Mouse (Mus musculus) midbrain, embryonic 11.5 days (tissue): Measurements from ENCODE around the gene Tenm4. TPM values are rescaled to one million over a fixed set of nuclear protein-coding genes. Genes with fewer than 3 reads are reported as not detected.

ENCODE experiments used
- ATAC-seq: fragments of 200-750 bp; cut with Nextera tagmentation; 2 replicates; pipeline ENCODE4 v1.8.0; 2017; ENCODE audit warnings: moderate TSS enrichment, moderate library complexity; ENCODE audit not compliant: low FRiP score
- DNase-seq: peaks from one replicate; pipeline ENCODE4 v3.0.0; 2015; ENCODE audit warnings: low spot score; ENCODE audit errors: missing footprints
- H3K27ac ChIP-seq: fragments of 300-500 bp; sonication (generic); 2 replicates; pipeline ENCODE4 v1.5.1; 2014; ENCODE audit warnings: low read depth, low read length
- H3K27me3 ChIP-seq: fragments of 300-500 bp; sonication (generic); 2 replicates; pipeline ENCODE4 v1.6.1; 2014; ENCODE audit warnings: mild to moderate bottlenecking, low read length, moderate library complexity, mixed read lengths; ENCODE audit not compliant: control insufficient read depth, insufficient read depth
- H3K36me3 ChIP-seq: fragments of 300-500 bp; sonication (generic); 2 replicates; pipeline ENCODE4 v1.6.1; 2014; ENCODE audit warnings: mild to moderate bottlenecking, low read length, moderate library complexity, mixed read lengths; ENCODE audit not compliant: control insufficient read depth, insufficient read depth
- H3K4me1 ChIP-seq: fragments of 300-500 bp; sonication (generic); 2 replicates; pipeline ENCODE4 v1.6.1; 2014; ENCODE audit warnings: low read length; ENCODE audit not compliant: control insufficient read depth, insufficient read depth
- H3K4me2 ChIP-seq: fragments of 300-500 bp; sonication (generic); 2 replicates; pipeline ENCODE4 v1.6.1; 2014; ENCODE audit warnings: mild to moderate bottlenecking, moderate library complexity
- H3K4me3 ChIP-seq: fragments of 300-500 bp; sonication (generic); 2 replicates; pipeline ENCODE4 v1.5.1; 2014; ENCODE audit warnings: low read depth, low read length
- H3K9ac ChIP-seq: fragments of 300-500 bp; sonication (generic); 2 replicates; pipeline ENCODE4 v1.6.1; 2014; ENCODE audit warnings: low read length
- H3K9me3 ChIP-seq: fragments of 300-500 bp; sonication (generic); 2 replicates; pipeline ENCODE4 v1.6.1; 2016; ENCODE audit warnings: low read length; ENCODE audit not compliant: control insufficient read depth
- WGBS: fragments of 180-500 bp; shearing (Covaris S2); extraction: QIAGEN DNeasy Blood & Tissue Kit; methylation state at CpG from one replicate; pipeline ENCODE4 v1.1.7; 2014; 5-methylcytosine and 5-hydroxymethylcytosine counted together
- polyA plus RNA-seq: library from polyadenylated mRNA; unstranded; fragments of >200 nt; fragmentation: Nextera tagmentation; extraction: Ambion mirVana; gene quantifications from 2 replicates; pipeline ENCODE4 v1.2.1, GENCODE M21; 2014

Gene Tenm4
- polyA plus RNA-seq, 1 experiment from 2014 or later = 24.8 TPM

DNA sequence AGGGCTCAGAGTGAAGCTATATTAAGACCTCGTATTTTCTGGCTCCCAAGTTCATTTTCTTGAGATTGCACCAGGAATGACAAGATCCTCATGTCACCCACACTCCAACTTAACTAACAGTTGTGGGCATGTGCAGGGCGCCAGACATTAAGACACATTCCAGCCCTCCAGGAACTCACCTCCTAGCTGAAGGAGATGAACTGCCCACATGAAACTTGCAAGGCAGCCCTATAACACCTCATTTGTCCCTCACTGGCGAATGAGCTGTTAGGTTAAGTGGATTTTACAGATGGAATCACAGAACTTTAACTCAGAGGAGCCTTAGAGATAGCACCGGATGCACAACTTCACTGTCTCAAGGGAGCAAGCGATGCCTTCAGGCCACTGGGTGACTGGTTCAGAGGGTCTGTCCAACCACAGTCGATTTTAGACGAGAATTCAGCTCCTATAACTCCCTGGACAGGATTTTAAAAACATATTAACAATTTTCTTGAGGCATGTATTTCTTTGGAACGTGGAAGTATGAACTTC is 495.4 kb downstream of the Tenm4 start:
- H3K27me3 ChIP-seq = peaks cover 9% of the 10 kb centered on the region; the same call in 1 of the 2 replicates
- H3K27ac ChIP-seq = no peak overlapping the region
- no peak for ATAC-seq
- 84% methylated on average over 8 of the region's 8 CpGs for WGBS
- peaks cover 37% of the 10 kb centered on the region for H3K4me1 ChIP-seq
- no peaks in the 10 kb centered on the region for H3K36me3 ChIP-seq
- H3K9me3 ChIP-seq = no peaks in the 10 kb centered on the region
- DNase-seq = no peak
- H3K4me2 ChIP-seq = no peak overlapping the region
- no peak overlapping the region for H3K4me3 ChIP-seq
- no peak overlapping the region for H3K9ac ChIP-seq

DNA sequence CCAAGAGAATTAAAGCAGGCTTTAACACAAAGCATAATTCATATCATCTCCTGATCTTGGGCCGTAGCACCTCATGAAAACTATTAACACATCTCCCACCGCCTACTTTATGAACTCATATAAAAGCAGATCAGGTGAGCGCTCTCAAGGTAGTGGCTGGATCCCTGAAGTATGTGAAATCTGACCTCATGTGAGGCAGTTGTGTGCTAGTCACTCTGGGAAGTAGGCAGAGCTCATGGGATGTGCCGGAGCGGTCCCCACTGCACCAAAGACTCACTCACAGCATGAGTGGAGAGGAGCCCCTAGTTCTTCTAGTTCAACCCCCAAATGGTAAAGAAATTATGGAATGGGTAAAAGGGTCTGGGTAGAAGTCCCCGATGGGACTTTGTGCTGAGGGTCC is 496.6 kb downstream of the Tenm4 start:
- ATAC-seq (no peak), DNase-seq (no peak)
- no peak overlapping the region for H3K4me3 ChIP-seq
- H3K4me2 ChIP-seq = no peak overlapping the region
- H3K36me3 ChIP-seq = no peaks in the 10 kb centered on the region
- H3K27ac ChIP-seq = no peak overlapping the region
- peaks cover 9% of the 10 kb centered on the region; the same call in 1 of the 2 replicates for H3K27me3 ChIP-seq
- no peaks in the 10 kb centered on the region for H3K9me3 ChIP-seq
- 85% methylated on average over 6 of the region's 6 CpGs for WGBS
- H3K9ac ChIP-seq = no peak overlapping the region
- peaks cover 33% of the 10 kb centered on the region for H3K4me1 ChIP-seq

DNA sequence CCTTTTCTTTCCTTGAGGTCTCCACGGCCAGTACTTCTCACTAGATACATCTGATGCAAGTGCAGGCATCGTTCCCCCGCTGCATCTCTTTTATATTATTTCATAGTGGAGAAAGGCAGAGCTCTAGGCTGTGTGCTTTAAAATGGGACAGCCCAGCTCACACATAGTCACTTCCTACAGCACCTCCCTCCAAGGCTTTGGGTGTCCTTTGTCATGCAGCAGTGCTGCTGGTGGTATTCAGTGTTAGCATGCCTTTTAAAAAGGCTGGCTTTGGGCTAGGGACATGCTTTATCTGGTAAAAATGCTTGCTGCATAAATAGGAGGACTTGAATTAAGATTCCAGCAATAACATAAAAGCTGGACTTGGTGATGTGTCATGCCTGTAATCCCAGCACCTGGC is 499.0 kb downstream of the Tenm4 start:
- no peak overlapping the region for H3K4me2 ChIP-seq
- peak overlapping the region; percentile 20; the same call in 1 of the 2 replicates for H3K27ac ChIP-seq
- H3K9me3 ChIP-seq = no peaks in the 10 kb centered on the region
- no peak overlapping the region for H3K9ac ChIP-seq
- peaks cover 20% of the 10 kb centered on the region; the same call in 1 of the 2 replicates for H3K27me3 ChIP-seq
- no peak overlapping the region for H3K4me3 ChIP-seq
- H3K4me1 ChIP-seq = peaks cover 34% of the 10 kb centered on the region
- 62% methylated on average over 3 of the region's 3 CpGs for WGBS
- ATAC-seq (no peak), DNase-seq (no peak)
- H3K36me3 ChIP-seq = no peaks in the 10 kb centered on the region

DNA sequence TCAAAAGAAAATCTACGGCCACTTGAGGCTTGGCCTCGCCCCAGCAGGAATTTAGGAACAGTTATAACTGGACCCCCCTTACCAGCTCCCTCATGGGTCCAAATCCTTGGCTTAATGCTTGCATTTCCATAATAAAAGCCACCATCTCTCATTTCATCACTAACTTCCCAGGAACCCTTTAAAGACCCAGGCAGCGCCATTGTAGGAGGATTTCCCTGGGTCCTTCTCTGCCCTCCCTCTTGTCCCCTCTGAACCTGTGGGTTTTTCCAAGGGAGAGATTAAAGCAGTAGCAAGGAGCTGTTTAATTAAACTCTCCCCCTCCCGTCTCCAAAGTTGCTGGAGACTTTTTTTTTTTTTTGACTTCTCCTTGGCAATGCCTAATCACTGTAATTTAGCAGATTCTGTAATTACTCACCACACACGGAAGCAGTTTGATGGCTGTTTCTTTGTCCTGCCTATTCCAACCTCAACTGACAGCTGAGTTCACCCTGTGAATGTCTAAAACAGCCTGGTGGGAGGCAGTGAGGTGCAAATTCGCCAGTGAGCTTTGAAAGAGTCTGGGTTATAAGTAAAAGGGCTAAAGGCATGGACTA is 501.4 kb downstream of the Tenm4 start:
- Histone ChIP-seq H3K9ac (no peak overlapping the region), H3K4me1 (peaks cover 34% of the 10 kb centered on the region), H3K27me3 (peaks cover 19% of the 10 kb centered on the region; the same call in 1 of the 2 replicates), H3K36me3 (no peaks in the 10 kb centered on the region), H3K4me2 (peak overlapping the region; percentile 9; the same call in 1 of the 2 replicates), H3K9me3 (no peaks in the 10 kb centered on the region), H3K4me3 (no peak overlapping the region), H3K27ac (no peak overlapping the region; the same call in 1 of the 2 replicates)
- 7% methylated on average over 6 of the region's 6 CpGs for WGBS
- DNase-seq (peak; percentile 93), ATAC-seq (peak; percentile 89)

DNA sequence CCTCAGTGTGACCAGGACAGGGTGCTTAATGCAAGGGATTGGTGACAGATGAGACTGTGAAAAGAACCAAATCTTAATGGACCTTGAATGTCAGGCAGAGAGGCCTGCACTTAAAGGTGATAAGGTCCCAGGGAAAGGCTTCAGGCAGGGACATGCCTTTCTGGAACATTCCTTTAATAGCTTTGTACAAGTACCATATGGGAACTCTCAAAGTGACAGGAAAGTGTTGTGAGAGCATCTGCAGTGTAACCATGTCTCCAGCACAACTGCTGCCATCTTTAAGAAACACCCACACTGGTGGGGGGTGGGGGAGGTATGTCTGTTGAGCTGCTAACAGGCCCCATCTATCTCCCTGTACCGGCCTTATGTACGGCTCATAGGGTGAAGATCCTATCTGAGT is 506.0 kb downstream of the Tenm4 start:
- WGBS = 87% methylated on average over 2 of the region's 2 CpGs
- Histone ChIP-seq H3K27ac (no peak overlapping the region), H3K9ac (no peak overlapping the region), H3K36me3 (no peaks in the 10 kb centered on the region), H3K27me3 (peaks cover 15% of the 10 kb centered on the region; the same call in 1 of the 2 replicates), H3K9me3 (no peaks in the 10 kb centered on the region), H3K4me2 (no peak overlapping the region), H3K4me3 (no peak overlapping the region), H3K4me1 (peaks cover 23% of the 10 kb centered on the region)
- ATAC-seq (no peak), DNase-seq (no peak)

DNA sequence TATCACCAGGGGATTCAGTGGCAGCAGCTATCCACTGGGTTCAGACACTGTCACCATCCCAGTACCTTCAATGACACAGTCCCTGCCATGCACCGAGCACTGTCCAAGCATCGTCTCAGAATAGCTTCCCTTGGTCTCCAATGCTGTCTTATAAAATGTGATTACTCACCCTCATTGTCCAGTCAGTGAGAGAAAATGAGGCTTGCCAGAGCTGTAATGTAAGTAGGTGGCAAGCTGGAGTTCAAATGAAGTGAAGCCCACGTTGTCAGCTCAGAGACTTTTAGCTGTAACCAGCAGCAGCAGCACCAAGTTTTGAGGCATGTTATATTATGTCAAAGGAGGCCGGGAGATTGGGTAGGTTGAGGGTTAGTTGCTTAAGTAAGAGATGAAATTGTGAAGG is 507.2 kb downstream of the Tenm4 start:
- Histone ChIP-seq H3K36me3 (no peaks in the 10 kb centered on the region), H3K4me3 (no peak overlapping the region), H3K4me1 (peaks cover 17% of the 10 kb centered on the region), H3K4me2 (no peak overlapping the region), H3K9ac (no peak overlapping the region), H3K9me3 (no peaks in the 10 kb centered on the region), H3K27me3 (peaks cover 15% of the 10 kb centered on the region; the same call in 1 of the 2 replicates), H3K27ac (no peak overlapping the region)
- WGBS = 91% methylated on average over 4 of the region's 4 CpGs
- ATAC-seq = no peak
- no peak for DNase-seq

DNA sequence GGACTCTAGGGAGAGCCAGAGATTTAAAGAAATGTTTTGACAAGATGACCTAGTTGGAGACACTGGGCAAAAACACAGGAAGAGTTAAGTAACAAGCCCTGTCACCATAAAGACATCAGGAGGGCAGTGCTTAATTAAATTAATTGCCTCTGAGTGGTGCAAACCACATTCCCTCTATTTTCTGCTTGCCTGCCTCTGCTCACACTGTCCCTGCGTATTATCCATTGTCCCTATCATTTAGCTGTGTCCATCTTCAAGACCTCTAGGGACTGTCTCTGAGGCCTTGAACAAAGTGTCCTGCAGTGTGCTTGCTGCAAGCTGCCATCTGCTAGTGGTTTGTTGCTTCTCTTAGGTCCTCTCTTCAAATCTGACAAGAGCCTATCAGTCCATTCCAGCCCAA is 508.7 kb downstream of the Tenm4 start:
- H3K4me2 ChIP-seq = no peak overlapping the region
- H3K27ac ChIP-seq = no peak overlapping the region
- peaks cover 6% of the 10 kb centered on the region; the same call in 1 of the 2 replicates for H3K27me3 ChIP-seq
- H3K36me3 ChIP-seq = no peaks in the 10 kb centered on the region
- ATAC-seq = no peak
- no peaks in the 10 kb centered on the region for H3K9me3 ChIP-seq
- H3K9ac ChIP-seq = no peak overlapping the region
- H3K4me3 ChIP-seq = no peak overlapping the region
- peaks cover 17% of the 10 kb centered on the region for H3K4me1 ChIP-seq
- 78% methylated on average over 1 of the region's 1 CpGs for WGBS
- DNase-seq = no peak

DNA sequence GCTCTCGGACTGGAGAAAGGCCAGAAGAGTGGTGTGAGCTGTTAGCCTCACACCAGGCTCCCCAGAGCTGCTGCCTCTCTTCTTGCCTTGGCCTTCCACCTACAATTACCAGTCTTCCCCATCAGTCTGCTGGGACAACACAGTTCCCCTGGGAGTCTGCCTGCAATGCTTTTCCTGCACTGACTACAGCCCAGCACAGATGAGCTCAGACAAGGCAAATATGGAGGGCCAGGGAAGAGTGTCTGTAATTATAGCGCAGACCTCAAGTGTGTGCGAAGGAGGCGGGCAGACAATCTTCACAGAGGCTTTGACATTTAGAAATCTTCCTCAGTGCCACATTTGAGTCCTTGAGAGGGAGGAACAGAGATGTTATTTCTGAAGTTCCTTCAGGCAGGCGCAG is 509.4 kb downstream of the Tenm4 start:
- Histone ChIP-seq H3K27ac (no peak overlapping the region), H3K4me3 (no peak overlapping the region), H3K9me3 (no peaks in the 10 kb centered on the region), H3K27me3 (peaks cover 4% of the 10 kb centered on the region; the same call in 1 of the 2 replicates), H3K9ac (no peak overlapping the region), H3K4me1 (peaks cover 17% of the 10 kb centered on the region), H3K36me3 (no peaks in the 10 kb centered on the region), H3K4me2 (no peak overlapping the region)
- WGBS = 78% methylated on average over 5 of the region's 5 CpGs
- DNase-seq = no peak
- no peak for ATAC-seq

DNA sequence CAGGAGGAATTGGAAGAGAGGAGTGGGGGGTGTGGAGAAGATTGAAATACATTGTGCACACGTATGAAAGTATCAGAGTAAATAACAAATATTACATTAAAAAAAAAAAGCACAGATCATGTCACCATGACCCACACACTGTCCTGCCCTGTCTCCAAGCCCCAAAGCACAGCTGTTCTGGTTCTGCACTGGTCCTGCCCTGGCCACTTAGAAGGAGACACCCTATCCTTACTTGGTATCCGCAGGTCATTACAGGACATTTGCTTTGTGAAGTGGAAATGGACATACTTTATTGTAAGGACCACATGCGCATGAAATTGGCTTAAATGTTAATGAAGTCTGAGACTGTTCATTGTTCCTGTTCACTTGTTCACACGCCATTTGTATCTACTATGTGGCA is 510.8 kb downstream of the Tenm4 start:
- Histone ChIP-seq H3K27ac (no peak overlapping the region), H3K9ac (no peak overlapping the region), H3K9me3 (no peaks in the 10 kb centered on the region), H3K4me1 (peaks cover 17% of the 10 kb centered on the region), H3K36me3 (no peaks in the 10 kb centered on the region), H3K4me2 (no peak overlapping the region), H3K4me3 (no peak overlapping the region), H3K27me3 (0 out of 2 replicates have a peak, but pooled peaks cover 2% of the 10 kb centered on the region)
- DNase-seq = no peak
- ATAC-seq = peak; percentile 71; the same call in 1 of the 2 replicates
- 59% methylated on average over 4 of the region's 4 CpGs for WGBS
